Mouse (Mus musculus): ENCODE results near the gene Lmod2.
A peak's percentile ranks its signal among the peaks of the same experiment; 100 is the strongest.

Lmod2 gene

DNA sequence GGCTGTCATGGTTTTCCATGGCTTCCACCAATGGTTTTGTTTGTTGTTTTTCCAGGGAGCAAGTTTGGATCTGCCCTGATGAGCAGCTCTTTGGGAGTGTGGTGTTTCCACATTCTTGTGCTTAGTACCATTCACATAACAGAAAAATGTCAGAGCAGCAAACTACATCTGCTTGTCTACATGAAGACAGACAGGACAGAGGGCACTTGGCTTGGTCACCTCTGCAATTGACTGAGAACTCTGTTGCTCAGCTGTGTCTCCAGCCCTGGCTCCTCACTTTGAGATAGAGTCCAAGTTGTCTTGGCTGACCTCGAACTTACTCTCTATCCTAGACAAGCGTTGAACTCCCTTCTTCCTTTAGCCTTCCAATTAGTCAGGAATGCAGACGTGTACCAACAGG, 4.8 kb downstream of the Lmod2 start:
- no peak for DNase-seq (ENCODE audit: low spot score)

DNA sequence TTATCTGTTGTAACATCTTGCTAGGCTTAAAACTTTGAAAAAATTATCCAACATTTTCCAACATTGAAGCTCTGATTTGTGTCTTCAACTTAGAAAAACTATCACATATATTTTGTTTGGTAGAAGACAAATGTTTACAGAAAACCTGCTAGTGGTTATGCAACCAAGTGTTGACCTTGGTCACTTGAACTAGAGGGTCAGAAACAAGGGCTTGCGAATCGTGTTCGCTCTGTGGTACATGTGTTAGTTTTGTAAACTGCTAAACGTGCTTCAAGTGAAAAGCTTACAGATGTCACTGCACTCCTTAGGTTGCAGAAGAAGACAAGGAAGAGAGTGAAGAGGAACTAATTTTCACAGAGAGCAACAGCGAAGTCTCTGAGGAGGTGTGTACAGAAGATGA, 5.4 kb downstream of the Lmod2 start:
- no peak for DNase-seq (ENCODE audit: low spot score)

DNA sequence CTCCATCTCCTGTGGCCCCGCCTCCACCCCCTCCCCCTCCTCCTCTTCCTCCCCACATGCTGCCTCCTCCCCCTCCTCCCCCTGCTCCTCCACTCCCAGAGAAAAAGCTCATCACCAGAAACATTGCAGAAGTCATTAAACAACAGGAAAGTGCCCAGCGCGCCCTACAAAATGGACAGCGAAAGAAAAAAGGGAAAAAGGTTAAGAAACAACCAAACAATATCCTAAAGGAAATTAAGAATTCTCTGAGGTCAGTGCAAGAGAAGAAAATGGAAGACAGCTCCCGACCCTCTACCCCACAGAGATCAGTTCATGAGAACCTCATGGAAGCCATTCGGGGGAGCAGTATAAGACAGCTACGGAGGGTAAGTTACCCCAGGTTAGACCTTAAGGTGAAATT, 6.7 kb downstream of the Lmod2 start:
- DNase-seq (ENCODE audit: low spot score): no peak

DNA sequence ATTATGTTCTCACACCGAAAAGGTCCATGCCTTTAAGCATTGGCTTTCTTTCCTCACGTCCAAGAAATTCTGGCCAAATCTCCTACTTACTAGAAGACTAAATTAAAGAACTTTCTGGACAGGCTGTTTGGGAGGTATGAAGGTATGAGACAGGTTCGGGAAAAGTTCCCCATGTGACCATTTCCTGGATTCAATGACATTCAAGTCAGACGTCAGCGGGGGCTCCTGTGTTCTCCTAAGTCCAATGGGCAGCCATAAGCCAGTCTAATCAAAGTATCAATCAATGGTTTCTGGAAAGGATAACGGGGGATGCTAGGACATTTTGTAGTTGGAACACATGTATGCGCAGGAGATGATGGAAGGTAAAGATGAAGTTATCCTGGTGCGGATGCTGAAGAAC, 8.1 kb downstream of the Lmod2 start:
- DNase-seq (ENCODE audit: low spot score): no peak

DNA sequence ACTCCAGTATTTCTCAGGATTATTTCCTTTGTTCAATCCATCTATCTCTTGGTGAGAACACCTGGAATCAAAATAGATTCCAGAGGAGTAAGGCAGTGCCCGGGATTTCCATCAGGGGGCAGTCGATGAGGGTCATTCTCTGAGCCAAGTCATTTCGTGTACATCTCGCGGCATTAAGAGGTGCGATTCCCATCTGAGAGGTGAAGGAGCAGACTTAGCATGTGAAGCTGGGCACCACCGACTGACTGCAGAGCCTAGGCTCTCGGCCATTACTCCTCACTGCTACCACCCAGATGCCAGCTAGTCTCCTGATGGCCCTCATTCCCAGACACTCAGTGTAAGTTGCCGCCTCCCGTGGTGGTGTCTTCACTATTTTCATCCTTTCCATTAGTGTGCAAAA, 8.9 kb downstream of the Lmod2 start:
- DNase-seq (ENCODE audit: low spot score): no peak

DNA sequence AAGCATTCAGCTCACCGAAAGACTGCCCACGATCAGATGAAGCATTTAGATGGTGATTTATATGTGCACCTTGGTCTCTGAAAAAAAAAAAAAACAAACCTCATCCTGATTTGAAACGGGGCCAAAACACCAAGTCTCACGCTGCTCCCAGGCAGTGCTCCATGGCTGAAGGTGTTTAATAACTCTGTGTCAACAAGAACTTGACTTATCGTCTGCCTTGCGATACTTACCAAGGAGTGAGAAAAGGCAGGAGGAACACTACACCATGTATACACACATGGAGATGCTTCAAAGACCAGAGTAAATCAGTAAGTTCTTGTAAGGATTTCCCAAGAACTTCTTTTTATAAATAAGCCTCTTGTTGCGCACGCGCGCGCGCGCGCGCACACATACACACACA, 10.0 kb downstream of the Lmod2 start:
- no peak for DNase-seq (ENCODE audit: low spot score)

DNA sequence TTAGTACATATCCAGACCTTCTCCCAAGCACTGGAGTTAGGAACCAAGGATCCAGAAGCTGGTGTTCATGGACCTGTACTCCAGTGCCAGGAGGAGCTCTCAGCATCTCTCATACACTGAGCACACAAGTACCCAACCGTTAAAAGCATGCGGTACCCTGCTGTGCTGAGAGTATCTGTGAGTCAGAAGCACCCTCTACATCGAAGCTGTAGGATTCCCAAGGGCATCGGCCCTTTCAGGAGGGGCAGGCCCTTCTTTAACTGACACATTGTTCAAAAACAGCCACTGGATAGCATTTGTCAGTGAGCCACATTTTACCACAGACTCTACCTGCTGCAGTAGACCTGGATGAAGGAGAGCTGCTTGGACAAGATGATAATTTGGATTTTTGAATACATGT, 10.6 kb downstream of the Lmod2 start:
- no peak for DNase-seq (ENCODE audit: low spot score)

DNA sequence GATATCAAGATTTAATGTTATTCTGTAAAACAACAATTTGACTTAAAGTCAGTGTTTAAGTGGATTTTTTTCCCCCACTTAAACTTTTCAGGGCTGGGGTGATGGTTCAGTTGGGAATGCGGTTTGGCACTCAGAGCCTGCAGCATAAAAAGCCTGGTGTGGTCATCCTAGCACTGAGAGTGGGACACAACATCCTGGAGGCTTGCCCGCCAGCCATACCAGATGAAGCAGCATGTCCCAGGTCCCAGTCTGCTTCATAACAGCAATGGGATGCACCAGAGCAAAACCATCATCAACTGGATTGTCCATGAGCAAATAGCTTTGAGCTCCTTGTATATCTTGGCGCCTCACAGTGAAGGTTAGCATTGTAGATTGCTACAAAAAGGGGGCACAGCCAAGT, 11.1 kb downstream of the Lmod2 start:
- DNase-seq (ENCODE audit: low spot score): no peak

DNA sequence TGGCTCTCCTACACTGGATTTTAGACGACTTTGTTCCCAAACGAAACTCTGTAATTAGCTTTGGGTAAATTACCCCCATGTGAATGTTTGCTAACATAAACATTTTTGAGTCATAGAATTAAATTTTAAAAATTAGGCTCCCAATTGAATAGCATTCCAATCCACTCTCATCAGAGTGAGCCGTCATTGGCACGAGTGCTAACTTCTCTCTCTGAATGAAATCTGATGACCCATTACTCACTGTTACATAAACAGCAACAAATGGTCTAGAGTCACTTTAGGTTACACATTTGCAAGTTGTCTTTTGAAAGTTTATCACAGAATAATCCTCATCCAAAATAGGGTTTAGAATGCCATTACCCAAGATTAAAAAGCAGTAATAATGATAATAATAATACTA, 12.0 kb downstream of the Lmod2 start:
- DNase-seq (ENCODE audit: low spot score): no peak

DNA sequence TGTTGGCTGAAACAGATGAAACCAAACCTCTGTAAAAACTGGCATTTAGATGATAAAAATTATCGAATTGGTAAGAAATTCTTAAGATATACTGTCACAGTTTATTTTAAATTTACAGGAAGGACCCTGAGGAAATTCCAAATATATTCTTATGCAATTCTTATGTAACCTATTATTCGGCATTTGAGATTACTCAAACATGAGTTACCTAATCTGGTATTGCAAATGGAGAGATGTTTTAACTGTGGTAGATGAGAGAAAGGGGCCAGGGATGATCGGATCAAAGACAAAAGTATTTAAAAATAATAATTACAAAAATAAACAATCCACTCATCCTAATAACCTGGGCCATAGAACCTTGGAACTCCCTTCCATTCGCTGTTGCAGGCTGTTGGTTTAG, 12.8 kb downstream of the Lmod2 start:
- no peak for DNase-seq (ENCODE audit: low spot score)

DNA sequence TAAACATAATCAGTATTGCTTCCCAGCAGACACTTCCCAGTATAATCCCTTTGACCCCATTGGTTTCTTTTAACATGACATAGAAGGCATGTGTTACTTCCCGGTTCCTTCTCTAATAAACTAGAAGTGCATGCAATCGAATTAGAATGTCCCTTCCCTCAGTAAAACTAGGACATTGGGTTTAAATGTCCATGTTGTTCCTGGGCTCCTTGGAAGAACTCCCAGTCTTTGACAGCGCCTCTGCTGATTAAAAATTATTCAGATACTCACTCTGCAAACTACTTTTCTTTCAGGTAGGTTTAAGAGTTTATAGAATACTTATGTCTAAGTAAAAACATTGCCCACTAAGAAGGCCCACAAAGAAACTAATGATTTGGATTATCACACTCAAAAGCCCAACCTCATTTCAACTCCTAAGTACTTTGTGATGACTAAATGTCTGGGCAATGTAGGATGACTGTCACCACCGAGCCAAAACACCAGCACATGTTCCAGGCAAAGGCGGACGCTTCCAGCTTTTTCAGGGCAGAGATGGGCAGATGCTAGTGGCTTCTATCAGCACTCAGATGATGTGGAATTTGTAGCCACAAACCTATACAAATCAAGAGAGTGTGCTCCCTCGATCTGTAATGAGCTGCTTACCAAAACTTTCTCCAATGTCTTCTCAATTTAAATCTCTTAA, 14.7 kb downstream of the Lmod2 start:
- DNase-seq (ENCODE audit: low spot score): no peak

DNA sequence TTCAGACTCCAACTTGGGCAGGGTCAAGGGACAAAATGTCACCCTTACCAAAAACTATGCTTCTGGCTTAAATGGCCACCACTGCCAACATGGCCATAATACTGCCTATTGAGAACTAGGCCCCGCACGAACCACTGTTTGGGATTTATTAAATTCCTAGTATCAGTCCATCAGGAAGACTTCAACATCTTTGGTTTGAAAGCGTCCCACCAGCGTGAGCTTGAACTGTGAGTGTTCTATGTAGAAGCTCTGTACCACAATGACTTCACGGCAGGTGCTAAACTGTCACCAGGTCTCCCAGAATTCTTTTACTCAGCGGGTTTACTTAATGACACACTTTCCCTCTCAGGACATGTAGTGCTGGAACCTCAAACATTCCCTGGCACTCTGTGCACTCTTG, 15.8 kb downstream of the Lmod2 start:
- DNase-seq (ENCODE audit: low spot score): no peak

DNA sequence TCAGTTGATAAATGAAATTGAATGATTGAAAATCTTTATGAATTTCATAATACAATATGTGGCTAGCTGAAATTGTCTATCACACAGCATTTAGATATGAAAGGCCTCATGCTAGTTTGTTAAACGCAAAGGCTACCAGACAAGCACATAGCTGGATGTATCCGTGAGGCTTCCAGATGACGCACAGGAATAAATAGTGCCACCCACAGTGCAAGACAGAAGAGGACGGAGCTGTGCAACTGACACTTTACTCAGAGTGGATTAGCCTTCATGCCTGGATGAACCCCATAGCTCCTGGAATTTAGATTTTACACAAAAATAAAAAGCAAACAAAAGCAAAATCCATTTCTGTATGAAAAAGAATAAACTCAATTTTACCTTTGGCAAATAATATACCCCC, 16.4 kb downstream of the Lmod2 start:
- no peak for DNase-seq (ENCODE audit: low spot score)

DNA sequence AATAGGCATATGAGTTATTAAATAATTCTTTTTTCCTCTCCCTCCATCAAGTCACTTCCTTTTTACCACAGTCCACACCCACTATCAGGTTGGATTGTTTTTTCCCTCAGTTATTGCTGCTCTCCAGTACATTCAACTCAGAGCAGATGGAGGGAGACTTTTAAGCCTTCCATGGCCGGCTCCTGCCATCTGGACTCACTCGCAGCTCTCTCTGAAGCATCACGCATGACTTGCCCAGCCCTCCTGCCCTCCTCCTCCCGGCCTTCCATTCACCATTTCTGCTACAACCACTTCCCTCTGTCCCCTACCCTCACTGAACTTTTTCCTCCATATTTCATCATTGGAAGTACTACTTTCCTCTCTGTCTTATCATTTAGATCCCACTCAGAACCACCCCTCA, 19.2 kb downstream of the Lmod2 start:
- DNase-seq (ENCODE audit: low spot score): no peak

DNA sequence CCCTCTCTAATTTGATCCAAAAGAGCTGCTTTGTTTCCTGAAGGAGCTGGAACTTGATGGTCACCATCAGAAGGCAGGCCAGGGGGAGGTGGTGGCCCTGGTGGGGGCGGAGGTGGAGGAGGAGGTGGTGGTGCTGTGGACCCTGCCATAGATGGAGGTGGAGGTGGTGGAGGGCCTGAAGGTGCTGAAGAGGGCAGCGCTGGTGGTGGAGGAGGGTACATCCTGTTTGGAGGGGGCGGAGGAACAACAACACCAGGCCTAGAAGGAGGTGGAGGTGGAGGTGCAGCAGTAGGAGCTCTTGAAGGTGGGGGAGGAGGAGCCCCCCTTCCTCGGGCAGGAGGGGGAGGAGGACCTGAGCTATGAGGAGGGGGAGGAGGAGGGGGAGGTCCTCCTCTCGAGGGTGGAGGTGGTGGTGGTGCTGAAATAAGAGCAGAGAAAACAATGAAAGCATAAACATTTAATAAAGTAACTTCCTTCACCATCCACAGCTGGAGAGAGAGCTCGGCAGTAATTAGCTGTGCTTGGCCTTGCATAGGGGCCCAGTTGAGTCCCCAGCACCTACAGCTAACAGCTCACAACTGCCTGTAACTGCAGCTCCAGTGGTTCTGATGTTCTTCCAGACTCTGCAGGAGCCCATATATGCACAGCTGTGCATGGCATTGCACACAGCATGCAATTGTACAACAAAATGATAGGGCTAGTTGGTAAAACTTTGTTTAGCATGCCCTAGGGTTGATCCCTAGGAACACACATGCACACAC, 21.9 kb downstream of the Lmod2 start:
- DNase-seq (ENCODE audit: low spot score): no peak

DNA sequence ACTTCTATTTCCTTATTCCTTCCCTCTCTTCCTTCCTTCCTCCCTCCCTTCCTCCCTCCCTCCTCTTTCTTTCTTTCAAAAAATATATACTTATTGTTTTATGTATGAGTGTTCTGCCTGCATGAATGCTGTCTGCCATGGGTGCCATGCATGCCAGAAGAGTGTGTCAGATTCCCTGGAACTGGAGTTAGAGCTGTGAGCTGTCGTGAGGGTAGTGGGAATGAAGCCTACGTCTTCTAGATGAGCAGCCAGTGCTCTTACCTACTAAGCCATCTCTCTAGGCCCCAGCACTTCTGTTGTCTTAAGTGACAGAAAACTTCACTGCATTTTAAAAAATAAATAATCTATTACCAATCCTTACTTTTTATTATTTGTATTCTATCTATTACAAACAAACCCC, 23.4 kb downstream of the Lmod2 start:
- DNase-seq (ENCODE audit: low spot score): no peak

DNA sequence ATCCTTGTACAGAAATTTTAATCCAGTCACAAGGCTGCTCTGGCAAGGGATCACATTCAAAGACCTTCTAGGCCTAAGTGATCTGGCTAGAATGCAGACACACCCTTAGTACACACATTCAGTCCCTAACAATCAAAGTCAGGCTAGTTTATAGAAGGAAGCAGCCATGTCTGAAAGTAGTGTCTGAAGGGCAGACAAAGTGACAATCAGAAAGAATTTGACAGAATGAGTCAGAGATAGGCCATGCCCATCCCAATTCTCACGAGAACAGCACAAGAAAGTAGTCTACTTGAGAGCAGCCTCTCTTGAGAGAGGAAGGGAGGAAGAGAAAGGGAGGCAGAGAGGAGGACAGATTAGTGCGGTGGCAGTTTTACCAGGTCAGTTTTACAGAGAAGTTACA, 24.5 kb downstream of the Lmod2 start:
- no peak for DNase-seq (ENCODE audit: low spot score)

DNA sequence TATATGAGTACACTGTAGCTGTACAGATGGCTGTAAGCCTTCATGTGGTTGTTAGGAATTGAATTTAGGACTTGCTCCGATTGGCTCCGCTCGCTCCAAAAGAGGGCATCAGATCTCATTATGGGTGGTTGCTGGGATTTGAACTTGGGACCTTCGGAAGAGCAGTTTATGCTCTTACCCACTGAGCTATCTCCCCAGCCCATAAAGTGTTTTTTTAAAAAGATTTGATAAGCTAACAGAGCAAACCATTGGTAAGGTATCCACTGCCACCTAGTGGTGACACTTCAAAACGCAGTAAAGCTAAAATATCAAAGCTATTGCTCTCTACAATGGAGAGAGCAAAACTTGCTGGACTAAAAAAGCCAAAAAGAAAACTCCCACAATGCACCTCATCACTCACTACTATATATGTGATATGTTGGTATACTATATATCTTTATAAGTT, 30.0 kb downstream of the Lmod2 start:
- DNase-seq (ENCODE audit: low spot score): peak; percentile 64

DNA sequence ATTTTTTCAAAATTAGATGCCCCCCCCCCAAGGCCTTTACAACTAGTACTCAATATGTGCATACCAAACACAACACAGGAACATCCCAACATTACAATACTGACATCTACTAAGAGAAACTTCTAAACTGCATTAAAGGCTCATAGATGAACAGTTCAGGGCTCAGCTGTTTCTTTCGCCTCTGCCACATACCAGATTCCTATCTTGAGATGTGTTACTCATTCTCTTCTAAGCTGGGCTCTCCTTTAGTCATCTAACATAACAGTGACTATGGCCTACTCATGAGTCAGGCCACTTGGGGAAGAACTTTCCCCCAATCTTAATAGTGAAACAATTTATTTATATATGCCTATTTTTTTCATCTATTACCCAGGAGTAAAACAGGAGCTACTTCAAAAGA, 30.9 kb downstream of the Lmod2 start:
- DNase-seq (ENCODE audit: low spot score): no peak

DNA sequence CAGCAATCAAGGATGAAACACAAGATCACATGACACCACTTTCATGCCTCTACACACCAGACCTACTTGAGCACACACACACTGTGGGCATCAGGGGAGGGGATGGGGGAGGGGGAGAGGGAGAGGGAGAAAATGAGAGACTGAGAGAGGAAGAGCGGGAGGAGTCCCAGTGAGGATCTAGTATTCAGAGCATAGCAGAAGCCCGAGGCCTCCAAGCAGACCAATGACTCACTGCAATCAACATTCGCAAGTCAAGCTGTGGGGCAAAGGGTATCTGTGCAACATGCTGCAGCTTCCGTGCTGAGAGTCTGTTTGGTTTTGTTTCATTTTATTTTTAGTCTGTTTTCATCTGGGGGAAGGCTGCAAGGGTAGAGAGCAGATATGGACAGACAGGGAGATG, 34.5 kb downstream of the Lmod2 start:
- peak; percentile 43 for DNase-seq (ENCODE audit: low spot score)

DNA sequence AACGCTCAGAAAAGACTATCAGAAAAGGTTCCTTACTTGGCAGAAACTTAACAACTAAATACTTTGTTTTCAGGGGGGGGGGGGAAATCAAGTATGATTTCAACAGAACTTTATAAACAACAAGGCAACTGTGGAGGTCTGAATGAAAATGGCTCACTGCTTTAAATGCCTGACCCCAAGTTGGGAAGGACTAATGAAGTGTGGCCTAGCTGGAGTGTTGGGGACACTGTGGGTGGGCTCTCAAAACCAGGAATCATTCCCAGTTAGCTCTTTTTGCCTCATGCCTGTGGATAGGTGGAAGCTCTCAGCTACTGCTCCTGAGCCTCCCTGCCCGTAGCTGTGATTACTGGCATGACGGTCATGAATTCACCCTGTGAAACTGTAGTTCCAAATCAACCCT, 36.5 kb downstream of the Lmod2 start:
- no peak for DNase-seq (ENCODE audit: low spot score)

DNA sequence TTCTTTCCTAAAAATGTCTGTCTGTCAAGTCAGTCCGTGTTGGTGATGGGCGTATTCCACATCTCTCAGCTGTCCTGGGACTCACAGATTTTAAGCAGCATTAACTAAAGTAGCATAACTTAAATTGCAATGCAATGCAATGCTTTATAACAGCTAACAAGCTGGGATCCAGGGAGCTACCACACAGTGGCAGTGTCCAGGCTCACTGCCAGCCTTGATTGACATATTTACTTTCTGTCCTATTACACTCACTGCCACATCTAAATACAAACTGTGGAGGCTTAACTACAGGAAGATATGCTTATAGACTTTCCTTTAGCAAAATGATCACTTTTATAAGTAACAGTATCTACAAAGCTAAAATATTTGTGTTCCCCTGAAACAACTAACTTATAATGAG, 38.3 kb downstream of the Lmod2 start:
- no peak for DNase-seq (ENCODE audit: low spot score)

DNA sequence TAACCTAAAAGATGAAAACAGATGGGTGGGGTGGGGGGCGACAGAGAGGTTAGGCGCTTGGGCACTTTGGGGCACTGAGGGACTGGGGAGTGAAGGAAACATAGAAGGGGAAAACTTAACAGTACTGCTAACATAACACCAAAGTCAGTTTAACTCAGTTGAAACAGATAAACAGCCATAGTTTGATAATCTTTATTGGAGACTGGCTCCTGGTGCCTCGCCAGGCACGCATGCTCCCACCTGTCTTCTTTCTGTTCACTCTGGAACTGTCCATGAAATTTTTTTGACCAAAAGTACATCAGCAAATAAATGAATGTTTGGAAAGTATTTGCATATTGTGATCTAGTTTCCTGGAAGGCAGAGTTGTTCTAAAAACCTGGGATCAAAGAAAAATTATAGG, 43.7 kb downstream of the Lmod2 start:
- DNase-seq (ENCODE audit: low spot score): no peak

DNA sequence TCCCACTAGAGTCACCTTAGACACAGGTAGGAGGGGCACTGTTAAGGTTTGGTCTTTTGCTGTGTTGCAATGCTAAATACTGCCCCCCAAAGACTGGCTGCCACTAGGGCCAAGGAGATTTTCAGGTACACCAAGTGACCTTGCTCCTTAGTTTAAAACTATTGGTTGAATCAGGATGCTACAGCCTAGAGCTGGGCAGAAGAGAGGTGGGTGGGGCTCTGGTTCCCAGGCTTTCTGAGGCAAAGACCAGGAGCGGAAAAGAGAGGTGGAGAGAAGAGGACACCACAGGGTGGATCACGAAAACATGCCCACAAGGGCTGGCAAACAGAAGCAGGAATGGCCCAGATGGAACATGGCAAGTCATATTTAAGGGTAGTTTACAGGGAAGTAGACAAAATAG, 44.6 kb downstream of the Lmod2 start:
- no peak for DNase-seq (ENCODE audit: low spot score)

All from urinary bladder, postnatal 14 days (tissue).